Mouse (Mus musculus) inflammation-experienced regulatory T-cells (primary cell): ENCODE data around the gene Tmc8. TPM values are rescaled to one million over a fixed set of nuclear protein-coding genes. Genes with fewer than 3 reads are reported as not detected.

Experiments used
- polyA plus RNA-seq, 2 experiments: library from polyadenylated mRNA; unstranded; fragments of 100-300 nt; shearing (Covaris generic); gene quantifications; one replicate each; pipeline ENCODE4 v1.2.1; 2017

Tmc8 gene
- 100 to 1,000 TPM; 120 to 139 TPM for polyA plus RNA-seq

DNA sequence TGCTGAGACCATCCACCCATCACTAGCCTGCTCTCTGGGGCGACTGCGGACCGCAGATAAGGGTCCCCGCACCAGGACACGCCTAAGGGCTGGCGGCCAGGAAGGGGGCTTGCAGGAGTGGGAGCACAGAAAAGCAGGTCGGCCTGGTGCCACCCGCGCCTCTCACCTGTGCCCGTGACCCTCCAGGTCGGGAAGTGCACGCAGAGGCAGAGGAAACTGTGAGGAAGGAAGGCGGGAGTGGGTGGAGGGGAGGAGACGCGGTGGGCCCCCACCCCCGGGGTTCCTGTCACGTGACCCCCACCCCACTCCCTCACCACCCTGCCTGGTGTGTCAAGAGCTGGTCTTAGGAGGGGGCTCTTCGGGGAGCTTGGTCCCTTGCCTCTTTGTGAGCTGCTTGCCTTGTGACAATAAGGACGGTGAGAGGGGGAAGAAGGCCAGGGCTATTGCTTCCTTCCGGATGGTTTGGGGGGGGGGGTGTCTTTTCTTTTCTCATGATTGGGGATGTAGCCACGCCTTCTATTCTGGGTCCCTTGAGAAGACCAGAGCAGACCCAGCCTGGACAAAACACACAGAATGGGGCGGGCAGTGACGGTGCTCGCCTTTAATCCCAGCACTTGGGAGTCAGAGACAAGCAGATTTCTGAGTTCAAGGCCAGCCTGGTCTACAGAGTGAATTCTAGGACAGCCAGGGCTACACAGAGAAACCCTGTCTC lies at the start of gene Tmc8, which contains the start of gene Tmc6:
Tmc8 (plus strand) TSS at position 84 of the 712 bp plus-strand sequence.
Tmc6 (minus strand) TSS at position 206 of the 712 bp plus-strand sequence.

GRCm38 (mm10) chr11:117797511-117798159 lies 15.8 kb downstream of the Tmc8 start, which contains the start of gene 6030468B19Rik:
Gene 6030468B19Rik, plus strand, starts transcription at chr11:117797660.

DNA sequence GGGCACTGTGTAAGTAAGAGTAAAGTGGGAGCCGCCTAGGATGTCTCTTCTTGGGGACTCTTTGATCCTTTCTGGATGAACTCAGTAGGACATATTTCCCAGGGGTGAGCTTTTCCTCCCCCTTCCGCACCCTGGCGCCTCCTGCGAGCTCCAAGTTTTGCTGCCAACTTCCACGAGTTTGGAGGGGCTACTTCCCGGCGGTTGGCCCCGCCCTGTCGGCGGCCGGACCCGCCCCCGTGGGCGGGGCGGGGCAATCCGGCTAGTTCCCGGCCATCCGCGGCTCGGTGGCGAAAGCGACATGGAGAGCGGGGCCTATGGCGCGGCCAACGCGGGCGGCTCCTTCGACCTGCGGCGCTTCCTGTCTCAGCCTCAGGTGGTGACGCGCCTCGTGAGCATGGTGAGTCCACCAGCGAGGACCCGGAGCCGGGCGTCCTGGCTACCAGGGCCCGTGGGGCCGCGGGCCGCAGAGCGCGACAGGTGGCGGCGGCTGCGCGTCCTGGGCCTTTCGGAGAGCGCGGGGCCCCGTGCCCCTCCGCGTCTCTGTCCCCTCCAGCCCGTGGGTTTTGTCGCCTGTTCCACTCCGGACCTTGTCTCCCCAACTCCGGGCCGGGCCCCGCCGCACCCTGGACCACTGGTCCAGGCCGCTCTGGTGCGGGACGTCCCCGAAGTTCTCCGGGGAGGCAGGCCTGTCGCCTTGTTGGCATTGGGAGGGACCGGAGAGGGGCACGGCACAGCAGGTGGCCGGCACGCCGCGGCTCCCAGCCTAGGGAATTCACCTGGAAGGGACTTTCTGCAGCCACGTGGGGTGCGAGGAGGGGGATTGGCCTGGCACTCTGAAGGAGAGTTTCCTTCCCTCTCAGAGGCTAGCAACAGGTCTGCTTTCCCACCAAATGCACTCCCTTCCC lies 27.8 kb downstream of the Tmc8 start, which contains the start of the genes Gm20708 and Syngr2:
Gm20708 (plus strand) TSS at position 262 of the 905 bp plus-strand sequence.
Syngr2 (plus strand) TSS at position 262 of the 905 bp plus-strand sequence.

DNA sequence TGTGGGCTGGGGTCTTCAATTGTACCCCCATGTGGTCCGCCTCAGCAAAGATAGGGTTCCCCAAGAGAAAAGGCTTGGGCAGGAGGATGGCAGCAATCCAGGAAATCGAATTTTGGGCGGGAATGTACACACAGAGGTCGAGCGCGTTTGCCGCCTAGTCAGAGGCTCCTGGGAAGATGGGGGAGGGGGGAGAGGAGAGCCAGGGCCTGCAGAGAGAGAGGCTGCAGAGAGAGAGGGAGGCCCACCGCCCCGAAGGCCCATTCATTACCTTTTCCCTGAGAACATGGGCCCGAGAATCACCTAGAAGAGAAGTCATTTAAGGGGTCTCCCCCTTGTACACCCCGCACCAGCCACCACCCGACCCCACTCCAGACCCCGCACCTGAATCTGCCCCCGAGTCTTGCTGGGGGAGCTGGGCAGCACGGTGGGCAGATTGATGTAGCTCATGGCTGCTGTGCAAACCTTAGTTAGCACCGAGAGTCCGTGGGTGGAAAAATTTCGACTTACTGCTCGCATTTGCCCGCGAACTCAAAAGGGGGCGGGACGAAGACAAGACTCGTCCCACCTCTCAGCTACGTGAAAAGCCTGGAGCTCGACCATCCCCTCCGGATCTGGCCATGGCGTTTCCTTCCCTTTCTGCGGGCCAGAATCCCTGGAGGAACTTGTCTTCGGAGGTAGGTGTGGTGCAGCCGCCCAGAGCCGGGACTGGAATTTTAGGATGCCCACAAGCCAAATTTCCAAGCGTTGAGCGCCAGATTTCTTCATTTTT lies 43.6 kb downstream of the Tmc8 start, which contains the start of the genes Afmid and Tk1:
Afmid (plus strand) TSS at position 592 of the 769 bp plus-strand sequence.
Tk1 (minus strand) TSS at position 760 of the 769 bp plus-strand sequence.

Other genes starting within 250 kb of the Tmc8 start
- 10 to 100 TPM; 18.2 to 19.0 TPM for gene Tnrc6c, start 127.8 kb upstream of the Tmc8 start, polyA plus RNA-seq
- gene Tmc6, start 122 bp downstream of the Tmc8 start, polyA plus RNA-seq = 100 to 1,000 TPM; 141 to 153 TPM
- gene 6030468B19Rik, start 15.6 kb downstream of the Tmc8 start, polyA plus RNA-seq = 1 to 10 TPM in 1 of 2 experiments, not detected in 1; 1.2 TPM
- gene Gm20708, start 27.6 kb downstream of the Tmc8 start, polyA plus RNA-seq = 1 to 10 TPM; 2.6 to 4.0 TPM
- 100 to 1,000 TPM; 132 to 205 TPM for gene Syngr2, start 27.6 kb downstream of the Tmc8 start, polyA plus RNA-seq
- gene Afmid, start 43.8 kb downstream of the Tmc8 start, polyA plus RNA-seq = 10 to 100 TPM; 24.6 to 27.6 TPM
- gene Tk1, start 44.0 kb downstream of the Tmc8 start, polyA plus RNA-seq = 10 to 100 TPM; 14.0 to 29.6 TPM
- gene Birc5, start 67.2 kb downstream of the Tmc8 start, polyA plus RNA-seq = 1 to 10 TPM; 3.6 to 9.1 TPM
- gene Tmem235, start 78.7 kb downstream of the Tmc8 start, polyA plus RNA-seq = under 1 TPM in 1 of 2 experiments, not detected in 1; 0.45 TPM
- gene Tha1, start 91.4 kb downstream of the Tmc8 start, polyA plus RNA-seq = 10 to 100 TPM; 14.9 to 22.7 TPM
- 100 to 1,000 TPM; 104 to 139 TPM for gene Socs3, start 188.0 kb downstream of the Tmc8 start, polyA plus RNA-seq
- gene Pgs1, start 204.2 kb downstream of the Tmc8 start, polyA plus RNA-seq = 10 to 100 TPM; 50.8 to 53.9 TPM